Mouse (Mus musculus) T-helper 2 cell (primary cell): ENCODE measurements around the gene Cipc.

Experiments
- in situ Hi-C: fragments of 300-600 bp; cut with MboI, MseI; formaldehyde crosslinking; loops from one replicate; pipeline ENCODE4 v1.15.1; 2025; ENCODE audit warnings: high pct_unique_total_duplicates

Cipc gene

DNA sequence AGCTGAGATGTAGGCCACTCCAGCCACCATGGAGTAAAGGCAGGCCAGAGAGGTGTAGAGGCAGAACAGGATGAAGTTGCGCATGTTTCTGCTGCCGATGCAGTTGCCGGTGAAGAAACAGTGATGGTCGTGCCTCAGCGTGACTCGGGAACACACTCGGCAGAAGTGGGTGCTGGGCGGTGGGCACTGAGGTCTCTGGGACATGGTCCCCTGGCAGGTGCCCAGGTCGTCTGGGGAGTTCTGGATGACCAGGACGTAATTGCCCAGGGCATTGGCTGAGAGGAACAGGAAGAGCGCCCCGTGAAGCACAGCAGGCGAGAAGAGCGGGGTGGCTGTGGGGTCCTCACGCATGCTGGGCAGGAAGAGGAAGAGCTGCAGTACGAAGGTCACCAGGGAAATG is 41.4 kb downstream of the Cipc start:
- in situ Hi-C loops: no loop called here

DNA sequence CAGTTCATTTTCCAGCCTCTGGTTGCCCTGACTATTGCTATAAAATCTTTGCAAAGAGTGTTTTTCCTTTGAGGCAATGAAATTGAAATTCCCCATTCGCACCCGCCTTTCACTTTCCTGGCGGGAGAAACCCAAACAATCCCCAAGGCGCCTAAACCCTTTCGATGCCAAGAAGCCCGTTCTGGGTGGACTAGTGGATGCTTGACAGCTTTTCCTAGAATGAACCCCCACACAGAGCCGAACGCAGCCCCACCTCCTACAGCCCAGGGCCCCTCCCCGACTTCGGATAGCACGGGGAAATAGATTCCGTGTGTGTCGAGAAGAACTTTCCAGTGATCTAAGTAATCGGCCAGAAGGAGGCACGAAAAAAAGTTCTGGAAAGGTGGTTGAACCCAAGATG is 42.5 kb downstream of the Cipc start:
- in situ Hi-C loops: no loop called here

DNA sequence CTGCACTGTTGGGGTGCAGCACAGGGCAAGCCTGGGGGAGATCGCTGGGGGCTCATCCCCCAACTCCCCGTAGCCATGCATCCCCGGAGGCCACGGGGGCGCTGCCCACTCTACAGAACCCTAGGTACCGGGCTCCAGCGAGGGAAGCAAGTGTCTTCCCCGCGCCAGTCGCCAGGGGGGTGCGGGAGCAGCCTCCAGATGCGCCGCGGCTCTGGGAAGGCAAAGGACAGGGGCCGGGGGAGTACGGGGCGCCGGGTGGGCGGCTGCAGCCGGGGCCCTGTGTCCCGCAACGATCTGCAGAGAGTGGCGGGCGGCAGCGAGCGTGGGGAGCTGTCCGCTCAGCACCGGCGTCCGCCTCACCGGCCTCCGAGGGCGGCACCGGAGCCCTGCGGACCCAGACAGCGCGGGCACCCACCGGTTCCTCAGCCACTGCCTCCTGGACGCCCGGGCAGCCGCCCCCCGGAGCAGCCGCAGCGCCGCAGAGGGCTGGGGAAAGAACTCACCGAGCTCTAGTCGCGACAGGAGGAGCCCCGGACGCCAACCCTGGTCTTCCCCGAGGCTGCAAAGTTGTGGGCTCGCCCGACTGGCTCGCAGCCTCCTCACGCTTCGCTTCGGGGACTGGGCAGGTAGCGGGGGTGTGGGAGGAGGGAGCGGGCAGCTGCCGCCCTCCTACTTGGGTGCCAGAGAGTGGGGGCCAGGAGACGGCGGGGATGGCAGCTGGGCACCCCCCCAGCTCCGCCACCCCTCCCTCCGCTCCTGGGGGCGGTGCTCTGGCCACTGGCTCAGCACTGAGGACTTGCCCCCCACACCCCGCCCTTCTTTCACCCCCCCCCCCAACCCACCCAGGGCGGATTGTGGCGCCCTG is 43.3 kb downstream of the Cipc start, which contains the start of gene Zdhhc22:
TSS of gene Zdhhc22 (minus strand) at position 541 of the 865 bp plus-strand sequence.
- in situ Hi-C loops: no loop called here

DNA sequence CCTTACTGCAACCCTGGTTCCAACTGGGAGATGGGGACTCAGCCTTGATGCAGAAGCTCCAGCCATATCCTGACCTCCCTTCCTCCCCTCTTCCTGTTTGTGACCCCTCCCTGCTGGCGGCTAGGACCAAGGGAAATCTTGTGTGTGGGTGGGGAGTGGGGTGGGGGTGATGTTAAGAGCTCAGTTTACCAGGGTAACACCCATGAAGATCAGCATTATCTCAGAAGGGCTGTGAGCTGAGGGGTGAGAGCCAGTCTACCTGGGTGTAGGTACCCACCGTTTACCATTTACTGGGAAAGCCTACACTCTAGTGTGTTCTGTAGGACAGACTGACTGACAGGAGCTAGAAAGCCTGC is 43.9 kb downstream of the Cipc start:
- in situ Hi-C loops: no loop called here

DNA sequence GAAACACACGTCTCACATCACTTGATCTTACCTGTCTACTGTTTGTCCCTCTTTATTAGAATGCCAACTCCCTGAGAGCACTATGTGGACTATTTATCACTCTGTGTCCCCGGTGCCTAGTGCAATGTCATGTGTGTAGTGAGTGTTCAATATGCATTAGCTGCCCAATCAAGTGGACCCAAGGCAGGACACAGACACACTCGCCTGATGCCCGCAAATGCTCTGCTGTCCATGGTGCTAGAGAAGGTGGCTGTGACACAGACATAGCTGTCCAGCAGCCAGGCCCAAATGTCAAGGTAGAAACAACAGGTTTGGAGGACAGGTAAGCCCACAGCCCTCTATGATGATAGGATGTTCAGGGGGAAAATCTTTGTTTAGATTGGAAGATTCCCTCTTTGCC is 47.3 kb downstream of the Cipc start:
- in situ Hi-C loops: no loop called here

DNA sequence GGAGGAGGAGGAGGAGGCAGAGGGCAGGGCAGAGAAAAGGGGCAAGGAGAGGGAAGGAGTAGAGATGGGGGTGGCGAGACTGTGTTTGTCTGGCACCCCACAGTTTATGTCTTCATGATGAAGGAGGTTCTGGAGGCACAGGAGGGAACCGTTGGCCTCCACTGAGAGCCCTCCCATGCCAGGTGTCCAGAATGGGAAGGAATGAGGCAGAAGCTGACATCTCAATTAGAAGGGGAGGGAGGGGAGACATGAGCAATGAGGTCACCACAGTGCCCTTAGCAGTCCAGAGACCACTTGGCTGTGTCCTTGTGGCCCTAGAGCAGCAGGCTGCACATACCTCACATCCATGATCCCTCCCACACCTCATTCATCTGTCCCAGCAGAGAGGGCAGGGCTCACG is 47.9 kb downstream of the Cipc start:
- in situ Hi-C loops: no loop called here

DNA sequence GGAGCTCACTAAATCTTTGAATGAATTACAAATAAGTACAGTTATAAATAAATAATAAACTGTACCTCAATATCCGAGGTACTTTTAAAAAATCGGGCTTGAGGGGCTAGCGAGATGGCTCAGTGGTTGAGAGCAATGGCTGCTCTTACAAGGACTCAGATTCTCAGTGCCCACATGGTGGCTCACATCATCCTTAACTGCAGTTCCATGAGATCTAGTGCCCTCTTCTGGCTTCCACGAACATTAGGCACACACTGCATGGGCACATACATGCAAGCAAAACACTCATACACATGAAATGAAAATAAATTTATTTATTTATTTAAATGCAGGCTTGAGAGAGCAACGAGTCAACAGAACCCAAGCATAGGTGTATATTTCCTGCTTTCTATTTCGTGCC is 49.1 kb downstream of the Cipc start:
- in situ Hi-C loops: no loop called here

DNA sequence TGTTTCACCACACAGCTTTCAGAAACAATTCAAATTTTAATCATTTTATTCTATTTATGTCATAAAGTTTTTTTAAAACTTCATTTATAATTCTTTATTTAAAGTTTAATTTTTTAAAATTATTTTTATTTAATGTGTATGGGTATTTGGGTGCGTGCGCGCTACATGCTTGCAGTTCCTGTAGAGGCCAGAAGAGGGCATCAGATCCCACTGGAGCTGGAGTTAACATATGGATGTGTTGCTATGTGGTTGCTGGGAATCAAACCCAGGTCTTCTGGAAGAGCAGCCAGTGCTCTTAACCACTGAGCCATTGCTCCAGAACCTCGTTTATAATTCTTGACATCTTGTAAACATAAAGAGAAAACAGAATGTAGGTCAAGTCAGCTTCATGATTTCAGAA is 51.9 kb downstream of the Cipc start:
- in situ Hi-C loops: no loop called here

DNA sequence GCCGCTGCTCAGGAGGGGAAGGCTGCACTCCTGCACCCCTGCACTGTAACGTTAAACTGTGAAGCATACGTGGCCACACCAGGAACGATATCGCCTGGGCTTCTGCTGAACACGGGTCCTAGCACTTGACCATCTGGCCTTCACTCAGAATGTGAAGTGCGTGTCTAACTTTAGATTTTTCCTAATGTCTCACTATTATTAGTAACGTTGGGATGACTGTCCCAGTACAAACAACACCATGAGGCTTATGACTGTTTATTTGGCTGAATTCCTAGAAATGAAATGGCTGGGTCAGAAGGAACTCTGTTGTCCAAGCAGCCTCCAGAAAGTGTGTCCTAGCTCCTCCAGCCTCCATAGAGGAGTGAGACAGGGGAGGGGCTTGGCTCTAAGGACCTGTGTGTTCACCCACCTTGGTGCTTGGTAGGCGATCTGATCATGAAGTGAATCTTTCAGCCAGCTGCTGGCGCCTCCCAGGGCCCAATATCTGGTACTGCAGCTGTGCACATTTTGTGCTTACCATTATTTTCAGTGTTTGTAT is 52.5 kb downstream of the Cipc start:
- in situ Hi-C loops: no loop called here

DNA sequence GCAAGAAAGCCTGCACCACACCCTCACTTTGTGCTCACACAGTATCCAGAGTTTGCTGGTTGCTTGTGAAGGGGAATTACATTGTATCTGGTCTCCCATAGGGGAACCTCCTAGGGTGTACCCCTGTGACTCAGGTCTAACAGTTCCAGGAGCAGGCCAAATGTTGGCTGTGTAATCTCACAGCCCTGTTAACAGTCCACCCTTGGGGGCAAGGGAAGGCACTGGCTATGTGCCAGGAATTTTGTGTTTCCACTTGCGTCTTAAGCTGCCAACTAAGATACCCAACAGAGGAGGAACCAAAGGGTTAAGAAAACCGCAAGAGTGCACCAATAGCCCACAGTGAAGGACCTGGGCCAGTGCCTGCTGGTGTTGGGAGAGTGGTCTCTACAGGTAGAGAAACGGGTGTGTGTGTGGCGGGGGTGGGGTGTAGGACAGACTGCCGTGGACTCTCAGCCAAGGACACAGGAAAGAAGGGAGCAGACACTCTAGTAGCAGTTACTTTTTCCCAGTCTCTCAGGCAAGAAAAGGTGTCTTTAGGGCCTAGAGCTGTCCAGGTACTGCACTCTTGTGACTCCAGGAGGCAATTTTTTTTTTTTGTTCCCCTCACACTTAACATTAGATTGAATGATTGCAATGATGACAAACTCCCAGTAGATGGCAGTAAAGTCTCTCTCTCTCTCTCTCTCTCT is 53.5 kb downstream of the Cipc start:
- in situ Hi-C loops: no loop called here

DNA sequence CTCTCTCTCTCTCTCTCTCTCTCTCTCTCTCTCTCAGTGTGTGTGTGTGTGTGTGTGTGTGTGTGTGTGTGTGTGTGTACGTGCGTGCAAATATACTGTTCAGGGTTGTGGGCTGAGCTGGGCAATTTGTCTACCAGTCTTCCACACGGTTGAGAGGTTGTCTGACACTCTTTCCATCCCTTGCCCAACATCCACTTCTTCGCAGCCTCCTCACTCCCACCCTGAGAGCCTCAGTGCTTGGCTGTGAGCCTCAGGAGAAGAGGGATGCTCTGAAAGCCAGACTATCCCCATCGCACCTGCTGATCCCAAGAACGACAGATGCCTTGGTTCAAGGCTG is 54.0 kb downstream of the Cipc start:
- in situ Hi-C loops: no loop called here

DNA sequence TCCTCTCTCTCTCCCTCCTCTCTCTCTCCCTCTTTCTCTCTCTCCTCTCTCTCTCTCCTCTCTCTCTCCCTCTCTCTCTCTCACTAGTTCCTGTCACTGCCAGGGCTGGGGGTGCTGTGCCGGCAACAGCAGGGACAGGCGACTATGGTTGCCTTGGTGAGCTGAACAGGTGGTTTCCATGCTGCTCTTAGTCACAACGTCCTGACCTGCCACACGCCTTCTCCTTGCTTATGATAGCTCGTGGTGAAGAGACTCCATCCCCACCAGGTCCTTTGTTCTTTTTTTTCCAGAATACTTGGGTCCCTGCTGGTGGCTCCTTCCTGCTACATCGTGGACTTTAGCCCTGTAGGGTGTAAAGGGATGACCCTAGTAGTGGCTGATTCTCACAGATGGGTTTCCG is 55.4 kb downstream of the Cipc start:
- in situ Hi-C loops: no loop called here

DNA sequence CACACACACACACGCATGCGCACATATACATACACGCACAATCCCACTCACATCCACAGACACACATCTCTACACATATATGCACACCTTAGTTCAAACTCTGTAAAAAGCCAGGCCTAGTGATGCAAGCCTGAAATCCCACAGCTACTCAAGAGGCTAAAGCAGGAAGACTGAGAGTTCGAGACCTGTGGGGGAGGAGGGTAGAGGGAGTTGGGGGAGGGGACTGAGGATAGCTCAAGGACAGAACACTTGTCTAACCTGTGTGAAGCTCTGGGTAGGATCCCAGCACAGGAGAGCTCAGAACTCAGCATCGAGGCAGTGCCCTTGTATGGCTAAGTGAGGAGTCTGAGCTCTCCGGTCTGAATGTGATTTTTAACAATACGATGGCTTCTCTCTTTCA is 56.0 kb downstream of the Cipc start:
- in situ Hi-C loops: no loop called here

DNA sequence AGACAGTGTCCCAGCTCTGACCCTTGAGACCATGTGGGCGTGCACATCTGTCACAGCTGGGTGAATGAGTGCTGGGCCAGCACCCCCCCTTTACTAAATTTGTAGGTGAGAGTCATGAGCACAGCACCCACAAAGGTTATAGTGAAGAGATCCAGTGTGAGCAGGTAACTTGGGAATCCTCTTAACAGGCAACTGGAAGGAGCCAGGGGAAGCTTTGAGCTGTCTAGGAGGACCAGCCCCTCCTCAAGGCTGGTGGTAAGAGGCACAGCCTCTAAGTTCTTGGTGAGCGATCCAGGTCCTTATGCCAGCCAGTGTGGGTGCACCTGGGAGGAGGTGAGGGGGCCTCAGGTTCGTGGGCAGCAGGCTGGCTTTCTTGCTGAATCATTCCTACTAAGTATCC is 56.8 kb downstream of the Cipc start:
- in situ Hi-C loops: no loop called here

DNA sequence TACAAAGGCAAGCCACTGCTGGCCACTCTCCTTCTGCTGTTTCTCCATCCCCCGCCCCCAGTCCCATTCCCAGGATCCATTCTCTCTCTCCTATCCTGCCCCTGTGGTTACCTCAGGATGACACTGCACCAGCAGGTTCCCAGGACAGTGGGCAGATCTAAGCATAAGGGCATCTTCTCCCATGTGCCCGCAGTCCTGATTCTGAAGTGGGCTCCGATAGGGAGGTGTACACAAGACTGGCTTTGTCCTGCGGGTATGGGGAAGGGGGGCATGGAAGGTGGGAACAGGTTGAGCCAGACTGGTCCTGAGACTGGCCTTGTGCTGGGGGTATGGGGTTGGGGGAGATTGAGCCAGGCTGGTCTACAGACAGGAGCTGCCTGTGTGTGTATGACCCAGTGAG is 57.8 kb downstream of the Cipc start:
- in situ Hi-C loops: no loop called here
